Mouse (Mus musculus): ENCODE measurements around the gene Msn. TPM values are rescaled to one million over a fixed set of nuclear protein-coding genes. Genes with fewer than 3 reads are reported as not detected.
"Not testable (repeated sequence)": the region's sequence is repeated elsewhere in the genome, so short reads cannot be mapped to it uniquely, and the experiment has no call there.

Gene Msn
- polyA plus RNA-seq, 1 experiment from 2014 or later: 87.0 TPM

DNA sequence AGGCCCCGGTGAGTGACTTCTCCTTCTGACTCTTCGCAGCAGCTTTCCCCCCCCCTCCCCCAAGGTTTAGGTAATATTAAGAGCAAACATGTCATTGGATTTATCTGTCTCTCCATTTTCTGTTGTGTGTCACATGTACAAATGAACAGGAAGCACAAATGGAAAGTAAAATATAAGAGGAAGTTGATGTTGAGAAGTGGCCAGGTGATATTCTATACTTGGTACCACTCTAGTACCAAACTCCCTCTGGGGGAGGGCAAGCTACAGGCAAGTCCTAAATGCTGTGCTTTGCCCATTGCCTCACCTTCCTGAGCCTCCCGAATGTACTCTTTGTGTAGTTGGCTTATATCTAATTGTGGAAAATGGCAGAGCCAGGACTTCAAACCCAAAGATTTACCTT, 62.1 kb downstream of the Msn start:
- Histone ChIP-seq H3K4me2 (replicated peaks) (no peak overlapping the region), H3K4me1 (no peaks in the 10 kb centered on the region), H3K27ac (no peak overlapping the region), H3K9ac (no peak overlapping the region), H3K4me3 (no peak overlapping the region), H3K36me3 (no peaks in the 10 kb centered on the region), H3K27me3 (no peaks in the 10 kb centered on the region), H3K9me3 (no peaks in the 10 kb centered on the region)
- WGBS: 96% methylated on average over 3 of the region's 3 CpGs
- ATAC-seq (ENCODE audit: low FRiP score, low read depth): no peak

DNA sequence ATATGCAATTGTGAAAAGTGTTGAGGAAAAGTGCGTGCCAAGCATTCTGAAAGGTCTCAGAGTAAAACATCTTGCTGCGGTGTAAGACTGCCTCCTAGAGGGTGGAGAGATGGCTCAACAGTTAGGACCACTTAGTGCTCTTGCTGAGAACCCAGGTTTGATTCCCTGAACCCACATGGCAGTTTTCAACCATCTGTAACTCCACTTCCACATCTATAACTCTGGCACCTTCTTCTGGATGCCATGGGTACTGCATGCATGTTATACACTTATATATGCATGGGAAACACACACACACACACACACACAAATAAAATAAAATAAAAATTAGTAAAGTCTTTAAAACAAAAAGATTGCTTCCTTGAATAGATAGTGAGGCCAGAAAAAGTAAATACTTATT, 66.7 kb downstream of the Msn start:
- H3K4me1 ChIP-seq: no peaks in the 10 kb centered on the region
- H3K27ac ChIP-seq: no peak overlapping the region
- H3K9ac ChIP-seq: no peak overlapping the region
- no peak overlapping the region for H3K4me2 ChIP-seq (replicated peaks)
- H3K9me3 ChIP-seq: no peaks in the 10 kb centered on the region
- H3K4me3 ChIP-seq: no peak overlapping the region
- peaks cover 4% of the 10 kb centered on the region; the same call in 1 of the 2 replicates for H3K36me3 ChIP-seq
- 89% methylated on average over 2 of the region's 2 CpGs for WGBS
- H3K27me3 ChIP-seq: no peaks in the 10 kb centered on the region; the same call in 1 of the 2 replicates
- no peak for ATAC-seq (ENCODE audit: low FRiP score, low read depth)

DNA sequence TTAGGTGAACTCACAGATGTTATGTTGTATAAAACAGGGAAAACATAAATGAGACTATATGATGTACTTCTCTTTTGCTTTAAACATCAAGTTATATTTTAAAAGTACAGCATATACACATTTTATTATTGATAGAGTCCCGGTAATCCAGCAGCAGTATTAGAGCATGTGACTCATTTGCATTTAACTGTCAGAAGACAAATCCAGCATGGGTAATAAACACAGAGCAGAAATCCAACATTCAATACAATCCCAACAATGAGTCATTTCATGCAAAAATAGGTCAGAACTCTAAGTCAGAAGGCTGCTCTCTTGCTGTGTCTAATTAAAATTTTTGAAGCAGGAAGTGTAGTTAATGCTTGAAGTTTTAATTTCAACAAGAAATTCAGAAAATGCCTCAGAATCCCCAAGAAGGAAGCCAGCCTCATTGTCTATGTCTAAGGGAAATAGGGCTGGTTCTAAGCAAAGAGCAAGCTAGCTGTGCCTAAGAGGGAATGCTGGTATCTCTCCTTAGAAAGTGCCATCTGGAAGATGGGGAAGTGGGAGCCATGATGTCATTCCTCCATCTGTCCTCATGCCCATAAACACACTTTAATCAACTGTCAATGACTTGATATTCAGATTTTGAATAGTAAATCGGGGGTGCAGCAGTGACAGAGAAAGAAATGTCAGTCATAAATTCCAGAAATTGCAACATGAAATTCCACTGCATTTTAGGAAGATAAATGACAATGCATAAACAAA, 76.0 kb downstream of the Msn start:
- WGBS: 82% methylated on average over 2 of the region's 2 CpGs
- H3K27me3 ChIP-seq: no peaks in the 10 kb centered on the region; the same call in 1 of the 2 replicates
- no peaks in the 10 kb centered on the region for H3K36me3 ChIP-seq
- H3K4me1 ChIP-seq: no peaks in the 10 kb centered on the region
- ATAC-seq (ENCODE audit: low FRiP score, low read depth): no peak
- no peak overlapping the region for H3K9ac ChIP-seq
- H3K4me2 ChIP-seq (replicated peaks): no peak overlapping the region
- no peak overlapping the region for H3K27ac ChIP-seq
- H3K9me3 ChIP-seq: no peaks in the 10 kb centered on the region
- H3K4me3 ChIP-seq: no peak overlapping the region

DNA sequence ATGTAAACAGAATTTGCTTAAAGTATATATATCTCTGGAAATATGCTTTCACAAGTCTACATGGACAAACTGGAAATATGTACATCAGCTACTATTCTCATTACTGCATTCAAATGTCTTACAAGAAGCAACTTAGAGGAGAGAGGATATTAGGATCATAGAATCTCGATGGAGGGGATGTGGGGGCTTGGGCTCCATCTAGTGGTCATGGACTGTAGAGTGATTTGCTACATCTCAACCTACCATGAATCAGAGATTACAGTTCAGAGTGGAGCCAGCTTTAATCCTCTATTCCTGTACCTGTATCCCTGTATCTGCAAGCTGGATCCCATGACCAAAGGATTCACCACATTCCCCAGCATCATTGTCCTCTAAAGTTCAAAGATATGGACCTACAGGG, 82.6 kb downstream of the Msn start:
- Histone ChIP-seq H3K9me3 (no peaks in the 10 kb centered on the region), H3K4me2 (replicated peaks) (no peak overlapping the region), H3K27me3 (no peaks in the 10 kb centered on the region; the same call in 1 of the 2 replicates), H3K4me1 (no peaks in the 10 kb centered on the region), H3K4me3 (no peak overlapping the region), H3K27ac (no peak overlapping the region), H3K36me3 (no peaks in the 10 kb centered on the region), H3K9ac (no peak overlapping the region)
- ATAC-seq (ENCODE audit: low FRiP score, low read depth): no peak
- WGBS: 8% methylated on average over 1 of the region's 1 CpGs

DNA sequence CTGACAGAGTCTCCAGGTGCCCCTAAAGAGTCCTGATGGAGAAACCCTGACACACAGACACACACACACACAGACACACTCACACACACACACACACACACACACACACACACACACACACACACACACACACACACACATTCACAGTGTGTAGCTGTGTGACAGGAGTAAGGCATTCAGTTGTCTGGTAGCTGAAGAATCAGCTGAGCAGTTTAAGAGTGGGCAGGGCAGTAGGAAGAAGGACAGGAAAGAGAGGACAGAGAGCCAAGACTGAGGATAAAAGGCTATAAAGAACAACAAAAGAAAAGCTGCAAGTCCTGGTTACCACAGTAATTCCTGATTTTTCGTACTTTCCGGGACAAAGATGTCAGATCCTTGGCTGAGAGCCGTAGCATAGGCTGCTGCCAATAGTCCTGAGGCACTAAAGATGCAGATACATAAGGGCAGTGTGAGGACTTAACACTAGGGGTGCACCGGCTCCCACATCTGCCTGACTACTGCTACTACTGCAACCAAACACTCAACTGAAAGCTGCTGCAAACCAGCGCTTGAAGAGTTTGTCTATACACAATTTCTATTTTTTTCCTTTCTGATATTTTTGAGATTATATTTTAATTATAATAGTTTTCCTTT, 88.4 kb downstream of the Msn start:
- no peak overlapping the region for H3K4me2 ChIP-seq (replicated peaks)

DNA sequence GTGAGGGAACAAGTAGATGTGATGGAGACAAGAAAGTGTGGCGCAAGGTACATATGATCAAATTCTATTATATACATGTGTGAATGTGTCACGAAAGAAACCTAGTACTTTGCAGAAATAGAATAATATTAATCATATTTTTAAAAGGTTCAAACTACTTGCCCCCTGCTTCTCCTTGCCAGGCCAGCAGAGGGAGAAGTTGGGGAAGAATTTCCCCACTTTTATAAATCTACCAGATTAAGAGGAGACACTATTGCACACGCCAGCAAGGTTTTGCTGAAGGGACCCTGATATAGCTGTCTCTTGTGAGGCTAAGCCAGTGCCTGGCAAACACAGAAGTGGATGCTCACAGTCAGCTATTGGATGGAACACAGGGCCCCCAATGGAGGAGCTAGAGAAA, 109.3 kb downstream of the Msn start:
- not testable (repeated sequence) for H3K9ac ChIP-seq; H3K36me3 ChIP-seq; H3K4me3 ChIP-seq; H3K27ac ChIP-seq; H3K4me1 ChIP-seq; ATAC-seq (ENCODE audit: low FRiP score, low read depth); H3K27me3 ChIP-seq; H3K9me3 ChIP-seq; H3K4me2 ChIP-seq (replicated peaks)
- 89% methylated on average over 3 of the region's 3 CpGs for WGBS

More for the DNA sequence above, 88.4 kb downstream of the Msn start:
- no peaks in the 10 kb centered on the region for H3K36me3 ChIP-seq
- H3K4me3 ChIP-seq: no peak overlapping the region
- H3K27me3 ChIP-seq: no peaks in the 10 kb centered on the region
- H3K4me1 ChIP-seq: no peaks in the 10 kb centered on the region
- no peaks in the 10 kb centered on the region for H3K9me3 ChIP-seq
- no peak for ATAC-seq (ENCODE audit: low FRiP score, low read depth)
- no peak overlapping the region for H3K9ac ChIP-seq
- 63% methylated on average over 5 of the region's 5 CpGs for WGBS
- H3K27ac ChIP-seq: no peak overlapping the region

DNA sequence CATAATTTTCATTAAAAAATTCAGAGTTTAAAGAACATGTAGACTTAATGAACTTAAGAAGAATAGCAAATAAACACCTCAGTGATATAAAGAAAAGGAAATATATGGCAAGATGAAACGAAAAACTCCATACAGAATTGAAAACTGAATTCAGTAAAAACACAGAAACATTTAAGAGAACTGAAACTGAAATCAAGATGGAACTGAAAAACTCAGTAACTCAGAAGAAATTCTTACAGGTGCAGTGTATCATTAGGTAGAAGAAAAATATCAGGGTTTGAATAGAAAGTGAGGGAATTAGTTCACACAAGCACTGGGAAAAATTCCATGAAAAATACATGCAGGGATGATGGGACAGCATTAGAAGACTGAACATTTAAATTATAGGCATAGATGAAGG, 111.0 kb downstream of the Msn start:
- 23% methylated on average over 1 of the region's 1 CpGs for WGBS
- Histone ChIP-seq H3K27me3 (no peaks in the 10 kb centered on the region), H3K4me1 (no peaks in the 10 kb centered on the region), H3K4me2 (replicated peaks) (no peak overlapping the region), H3K4me3 (no peak overlapping the region), H3K27ac (no peak overlapping the region), H3K36me3 (no peaks in the 10 kb centered on the region), H3K9ac (no peak overlapping the region), H3K9me3 (no peaks in the 10 kb centered on the region)
- no peak for ATAC-seq (ENCODE audit: low FRiP score, low read depth)

DNA sequence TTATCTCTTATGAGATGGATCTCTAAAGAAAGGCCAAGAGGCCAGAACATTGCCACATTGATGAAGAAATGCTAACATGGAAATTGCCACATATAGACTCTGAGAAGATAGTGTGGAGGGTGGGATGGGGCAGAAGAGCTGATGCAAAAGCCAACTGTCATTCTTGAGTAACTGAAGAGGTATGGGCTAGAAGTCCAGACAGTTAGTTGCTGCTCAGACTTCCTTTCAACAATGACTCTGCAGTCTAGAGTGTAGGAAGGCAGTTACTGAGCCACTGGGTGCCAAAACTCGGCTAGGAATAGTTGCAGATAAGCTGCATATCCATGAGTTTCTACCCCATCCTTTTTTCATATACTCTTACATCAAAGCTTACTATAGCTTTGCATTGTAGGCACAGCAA, 122.2 kb downstream of the Msn start:
- H3K27ac ChIP-seq: no peak overlapping the region
- no peak overlapping the region for H3K4me2 ChIP-seq (replicated peaks)
- no peaks in the 10 kb centered on the region for H3K9me3 ChIP-seq
- no peaks in the 10 kb centered on the region for H3K36me3 ChIP-seq
- no peak for ATAC-seq (ENCODE audit: low FRiP score, low read depth)
- no peak overlapping the region for H3K9ac ChIP-seq
- 56% methylated on average over 1 of the region's 1 CpGs for WGBS
- no peaks in the 10 kb centered on the region for H3K27me3 ChIP-seq
- no peak overlapping the region for H3K4me3 ChIP-seq
- no peaks in the 10 kb centered on the region for H3K4me1 ChIP-seq

Other genes with a start within 250 kb of the Msn start
- 58.1 and 61.9 TPM in 2 replicates for gene Las1l, start 139.1 kb upstream of the Msn start, polyA plus RNA-seq (2015; fragmentation: Nextera tagmentation; extraction: Ambion mirVana)
- not detected in 2 replicates for gene Vsig4, start 197.4 kb downstream of the Msn start, polyA plus RNA-seq (2015; fragmentation: Nextera tagmentation; extraction: Ambion mirVana)

All from limb, embryonic 13.5 days (tissue).